Mouse (Mus musculus) hindbrain, postnatal 0 days (tissue): ENCODE measurements around the gene Rngtt. TPM values are rescaled to one million over a fixed set of nuclear protein-coding genes. Genes with fewer than 3 reads are reported as not detected.
A peak's percentile ranks its signal among the peaks of the same experiment; 100 is the strongest.
"Not testable (repeated sequence)": the region's sequence is repeated elsewhere in the genome, so short reads cannot be mapped to it uniquely, and the experiment has no call there.

ENCODE experiments used
- ATAC-seq: fragments of 200-750 bp; cut with Nextera tagmentation; 2 replicates; pipeline ENCODE4 v1.8.0; 2017; ENCODE audit warnings: mild to moderate bottlenecking, moderate TSS enrichment, moderate library complexity
- DNase-seq: peaks from one replicate; pipeline ENCODE4 v3.0.0-alpha.2; 2015; ENCODE audit warnings: low spot score
- H3K27ac ChIP-seq: fragments of 300-500 bp; sonication (generic); 2 replicates; pipeline ENCODE4 v1.5.1; 2014; ENCODE audit warnings: mild to moderate bottlenecking
- H3K27me3 ChIP-seq: fragments of 300-500 bp; sonication (generic); 2 replicates; pipeline ENCODE4 v1.6.1; 2014; ENCODE audit warnings: low read length, mixed read lengths; ENCODE audit not compliant: insufficient read depth
- H3K36me3 ChIP-seq: fragments of 300-500 bp; sonication (generic); 2 replicates; pipeline ENCODE4 v1.6.1; 2014; ENCODE audit warnings: low read length, mixed read lengths; ENCODE audit not compliant: insufficient read depth
- H3K4me1 ChIP-seq: fragments of 300-500 bp; sonication (generic); 2 replicates; pipeline ENCODE4 v1.6.1; 2014; ENCODE audit warnings: antibody characterized with exemption, low read length, mixed read lengths; ENCODE audit not compliant: insufficient read depth
- H3K4me2 ChIP-seq: fragments of 300-500 bp; sonication (generic); 2 replicates; pipeline ENCODE4 v1.6.1; 2014; ENCODE audit warnings: low read depth, mild to moderate bottlenecking, low read length, moderate library complexity, mixed read lengths
- H3K4me3 ChIP-seq: fragments of 300-500 bp; sonication (generic); 2 replicates; pipeline ENCODE4 v1.5.1; 2014; ENCODE audit warnings: low read length
- H3K9ac ChIP-seq: fragments of 300-500 bp; sonication (generic); replicated peaks from 2 replicates; pipeline ENCODE4 v1.6.1; 2014; ENCODE audit warnings: mild to moderate bottlenecking, low read length, moderate library complexity, mixed read lengths
- H3K9me3 ChIP-seq: fragments of 300-500 bp; sonication (generic); 2 replicates; pipeline ENCODE4 v1.6.1; 2016; ENCODE audit warnings: low read length, mixed read lengths
- CTCF ChIP-seq: IDR thresholded peaks from 2 replicates; pipeline ENCODE4 v1.5.1; 2016; ENCODE audit warnings: antibody characterized with exemption, control low read depth, low read depth
- WGBS: fragments of 180-500 bp; shearing (Covaris S2); extraction: QIAGEN DNeasy Blood & Tissue Kit; methylation state at CpG from one replicate; pipeline ENCODE4 v1.1.7; 2014; 5-methylcytosine and 5-hydroxymethylcytosine counted together
- polyA plus RNA-seq: library from polyadenylated mRNA; unstranded; fragments of >200 nt; fragmentation: Nextera tagmentation; extraction: Ambion mirVana; gene quantifications from 2 replicates; pipeline ENCODE4 v1.2.1, GENCODE M21; 2015
- total RNA-seq: library from RNA; depleted of rRNA; stranded (reverse); fragments of >200 nt; gene quantifications from 2 replicates; pipeline ENCODE4 v1.2.3, GENCODE M21; 2014

Gene Rngtt
- total and polyA plus RNA-seq, 2 experiments from 2014 or later: 12.8 to 13.5 TPM

DNA sequence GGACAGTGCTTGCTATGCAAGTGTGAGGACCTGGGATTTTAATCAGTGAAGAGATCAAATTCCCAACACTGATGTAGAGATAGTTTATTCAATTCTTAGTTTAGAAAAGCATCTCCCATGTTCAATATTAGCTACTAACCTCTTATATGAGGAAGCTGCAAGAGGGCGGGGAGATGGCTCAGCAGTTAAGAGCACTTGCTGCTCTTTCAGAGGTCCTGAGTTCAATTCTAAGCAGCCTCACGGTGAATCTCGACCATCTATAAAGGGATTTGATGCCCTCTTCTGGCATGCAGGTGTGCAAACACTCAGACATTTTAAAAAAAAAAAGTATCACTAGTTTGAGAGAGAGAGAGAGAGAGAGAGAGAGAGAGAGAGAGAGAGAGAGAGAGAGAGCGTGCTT is 19.2 kb upstream of the Rngtt start:
- TF ChIP-seq CTCF: peak; percentile 39; the same call in 1 of the 2 replicates
- Histone ChIP-seq H3K27ac (no peak overlapping the region), H3K4me3 (no peak overlapping the region), H3K4me1 (no peaks in the 10 kb centered on the region), H3K9ac (no peak overlapping the region), H3K9me3 (no peaks in the 10 kb centered on the region), H3K27me3 (no peaks in the 10 kb centered on the region), H3K36me3 (no peaks in the 10 kb centered on the region), H3K4me2 (no peak overlapping the region)
- DNase-seq (peak; percentile 29), ATAC-seq (no peak)
- 66% methylated on average over 4 of the region's 4 CpGs for WGBS

DNA sequence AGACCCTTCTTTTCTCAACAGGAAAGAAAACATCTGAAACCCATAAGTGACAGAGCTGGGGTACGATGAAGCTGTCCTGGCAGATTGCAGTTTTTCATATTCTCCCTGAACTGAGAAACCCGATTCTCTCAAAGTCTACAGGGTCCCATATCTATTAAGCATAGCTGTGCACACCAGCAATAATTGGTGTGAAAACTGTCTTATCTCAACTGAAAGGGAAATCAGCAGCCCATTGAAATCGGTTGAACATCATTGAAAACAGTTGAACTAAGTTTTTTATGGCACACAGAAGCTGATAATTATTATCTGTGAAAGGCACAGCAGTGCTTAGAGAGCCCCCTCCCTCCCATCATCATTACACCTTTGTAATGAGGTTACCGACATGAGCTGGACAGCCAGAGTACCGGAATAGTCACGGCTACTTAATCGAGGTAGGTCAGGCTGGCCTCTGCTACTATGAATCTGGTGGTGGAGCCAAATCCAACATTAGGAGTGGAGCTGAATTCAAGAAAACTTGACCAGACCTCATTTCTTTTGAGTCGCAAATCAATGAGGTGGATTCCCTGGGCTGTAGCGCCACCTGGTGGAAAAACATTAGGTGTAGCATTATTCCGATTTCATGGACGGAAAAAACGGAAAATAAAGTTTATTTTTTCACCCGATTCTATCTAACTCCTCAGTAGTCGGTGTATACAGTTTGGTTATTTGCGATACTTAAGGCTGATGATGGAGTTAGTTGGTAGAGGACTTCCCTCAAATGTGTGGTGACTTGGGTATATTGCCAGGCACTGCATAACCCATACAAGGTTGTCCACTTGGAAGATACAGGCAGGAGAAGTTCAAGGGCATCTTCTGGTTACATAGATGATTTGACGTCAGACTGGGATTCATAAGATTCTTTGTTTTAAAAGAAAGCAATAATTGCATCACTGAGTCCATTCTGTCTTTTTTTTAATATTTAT is 17.4 kb upstream of the Rngtt start:
- no peak; the same call in 1 of the 2 replicates for ATAC-seq
- WGBS: 22% methylated on average over 16 of the region's 16 CpGs

DNA sequence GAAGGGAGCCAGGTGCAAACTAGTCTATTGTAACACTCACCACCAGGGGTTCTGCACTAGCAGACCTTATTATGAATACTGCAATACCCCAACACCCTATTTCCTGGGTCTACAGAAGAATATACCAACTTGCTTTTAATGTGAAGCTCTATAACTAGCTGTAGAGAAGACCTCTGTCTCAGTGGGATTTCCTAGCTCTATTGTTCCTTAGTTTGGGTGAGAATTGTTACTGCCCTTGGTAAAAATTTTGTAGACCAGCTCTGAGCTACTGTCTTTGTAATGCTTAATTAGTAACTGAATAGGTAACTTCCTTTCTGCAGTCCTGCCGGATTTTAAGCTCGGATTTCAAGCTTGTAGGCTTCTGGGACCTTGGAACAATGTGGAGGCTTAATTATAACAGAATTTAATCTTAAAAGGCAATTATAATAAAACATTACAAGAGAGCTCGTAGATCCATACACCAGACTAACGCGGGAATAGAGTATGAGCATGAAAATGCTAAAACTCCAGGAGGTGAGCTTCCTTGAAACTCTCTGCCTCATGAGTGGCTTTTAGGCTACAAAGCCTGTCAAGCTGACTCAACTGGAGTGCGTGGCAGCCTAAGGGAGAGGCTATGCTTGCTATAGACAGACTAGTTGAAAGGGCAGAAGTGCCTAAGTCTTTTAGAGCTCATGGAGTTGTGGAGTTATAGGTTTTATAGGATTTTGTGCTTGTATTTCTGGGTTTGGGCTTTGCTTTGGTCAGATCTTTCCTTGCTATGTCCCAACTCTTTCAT is 9.0 kb upstream of the Rngtt start:
- not testable (repeated sequence) for H3K9me3 ChIP-seq, H3K4me1 ChIP-seq, H3K9ac ChIP-seq, H3K36me3 ChIP-seq, H3K27me3 ChIP-seq, H3K4me2 ChIP-seq, H3K4me3 ChIP-seq, ATAC-seq, H3K27ac ChIP-seq, DNase-seq
- WGBS: 77% methylated on average over 6 of the region's 6 CpGs

More for the DNA sequence above, 17.4 kb upstream of the Rngtt start:
- H3K4me1 ChIP-seq: no peaks in the 10 kb centered on the region
- H3K9ac ChIP-seq: no peak overlapping the region
- peak; percentile 89 for DNase-seq
- H3K4me3 ChIP-seq: no peak overlapping the region
- H3K27me3 ChIP-seq: no peaks in the 10 kb centered on the region
- H3K36me3 ChIP-seq: no peaks in the 10 kb centered on the region
- no peaks in the 10 kb centered on the region for H3K9me3 ChIP-seq
- TF ChIP-seq CTCF: peak; percentile 89
- no peak overlapping the region for H3K27ac ChIP-seq
- H3K4me2 ChIP-seq: no peak overlapping the region

DNA sequence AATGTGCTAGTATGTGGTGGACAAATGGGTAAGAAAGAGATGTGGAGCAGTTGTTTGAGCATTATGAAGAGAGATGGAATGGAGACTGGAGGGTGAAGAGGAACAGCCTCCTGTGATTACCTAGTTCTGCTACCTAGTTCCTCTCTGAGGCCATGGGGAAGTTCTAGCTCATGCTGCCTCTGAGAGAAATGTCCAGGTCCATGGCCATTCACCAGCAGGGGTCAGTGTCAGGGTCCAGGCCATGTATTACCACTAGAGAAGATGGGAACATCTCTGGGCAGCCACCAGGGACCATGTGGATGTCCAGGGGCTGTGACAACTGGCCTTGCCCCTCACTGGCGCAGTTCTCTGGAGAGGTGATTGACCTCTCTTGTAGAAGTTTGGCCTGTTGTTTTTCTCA is 7.1 kb upstream of the Rngtt start:
- Histone ChIP-seq H3K36me3 (no peaks in the 10 kb centered on the region), H3K27me3 (no peaks in the 10 kb centered on the region), H3K9ac (no peak overlapping the region), H3K4me2 (no peak overlapping the region), H3K27ac (no peak overlapping the region), H3K4me3 (no peak overlapping the region), H3K4me1 (no peaks in the 10 kb centered on the region), H3K9me3 (no peaks in the 10 kb centered on the region)
- ATAC-seq: no peak
- WGBS: 87% methylated on average over 1 of the region's 1 CpGs
- no peak for TF ChIP-seq CTCF
- no peak for DNase-seq

DNA sequence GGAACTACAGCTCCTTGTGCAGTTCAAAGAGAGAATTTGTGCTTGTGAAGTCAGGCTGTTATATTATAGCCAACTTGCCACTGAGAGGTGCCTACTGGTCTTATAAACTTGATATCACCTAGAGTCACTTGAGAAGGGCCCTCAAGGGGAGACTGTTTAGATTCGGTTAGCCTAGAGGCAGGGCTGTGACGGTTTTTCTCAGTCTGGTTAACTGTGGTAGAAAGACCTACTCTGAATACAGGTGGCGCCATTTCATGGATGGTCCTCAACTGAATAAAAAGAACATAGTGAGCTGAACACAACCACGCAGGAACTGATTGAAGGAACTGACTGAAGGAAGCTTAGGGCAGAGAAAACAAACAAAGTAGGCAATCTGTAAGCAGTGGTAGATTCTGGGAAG is 3.0 kb upstream of the Rngtt start:
- no peak for ATAC-seq
- WGBS: 66% methylated on average over 4 of the region's 4 CpGs
- Histone ChIP-seq H3K27me3 (no peaks in the 10 kb centered on the region), H3K36me3 (no peaks in the 10 kb centered on the region), H3K4me2 (no peak overlapping the region), H3K27ac (no peak overlapping the region), H3K4me1 (peaks cover 4% of the 10 kb centered on the region; the same call in 1 of the 2 replicates), H3K9me3 (no peaks in the 10 kb centered on the region), H3K9ac (no peak overlapping the region), H3K4me3 (no peak overlapping the region)
- TF ChIP-seq CTCF: no peak
- no peak for DNase-seq

DNA sequence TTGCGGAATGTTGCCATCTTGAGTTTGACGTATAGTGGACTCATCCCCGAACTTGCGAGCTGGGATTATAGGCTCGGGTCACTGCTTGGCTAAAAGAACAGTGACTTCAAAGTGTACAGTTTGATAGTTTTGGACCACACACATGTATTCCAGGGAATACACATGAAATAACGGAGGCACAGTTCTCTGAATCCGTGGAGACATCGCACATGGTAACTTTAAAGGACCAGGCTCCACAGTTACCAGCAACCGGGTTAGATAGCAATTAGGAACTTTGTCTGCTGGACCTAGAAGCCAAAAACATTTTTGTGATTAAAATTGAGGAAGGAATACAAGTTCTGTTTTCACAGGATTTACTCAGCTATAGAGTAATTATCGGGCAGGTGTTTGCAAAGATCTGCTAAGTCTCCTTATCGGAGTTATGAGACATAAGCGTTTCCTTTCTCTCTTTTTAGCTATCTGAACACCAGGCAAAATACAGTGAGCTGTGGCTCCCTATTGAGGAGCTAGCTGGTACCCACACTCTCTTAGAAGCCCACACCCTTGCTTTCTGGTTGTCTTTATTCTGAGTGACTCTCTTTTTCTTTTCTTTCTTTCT is 828 bp downstream of the Rngtt start:
- TF ChIP-seq CTCF: no peak
- peak overlapping the region; percentile 53 for H3K4me3 ChIP-seq
- H3K4me1 ChIP-seq: peaks cover 4% of the 10 kb centered on the region; the same call in 1 of the 2 replicates
- no peaks in the 10 kb centered on the region for H3K36me3 ChIP-seq
- ATAC-seq: no peak
- H3K9ac ChIP-seq: peak overlapping the region; percentile 51
- 19% methylated on average over 12 of the region's 12 CpGs for WGBS
- H3K27ac ChIP-seq: no peak overlapping the region
- H3K4me2 ChIP-seq: peak overlapping the region; percentile 85
- no peak for DNase-seq
- no peaks in the 10 kb centered on the region for H3K27me3 ChIP-seq
- no peaks in the 10 kb centered on the region for H3K9me3 ChIP-seq

DNA sequence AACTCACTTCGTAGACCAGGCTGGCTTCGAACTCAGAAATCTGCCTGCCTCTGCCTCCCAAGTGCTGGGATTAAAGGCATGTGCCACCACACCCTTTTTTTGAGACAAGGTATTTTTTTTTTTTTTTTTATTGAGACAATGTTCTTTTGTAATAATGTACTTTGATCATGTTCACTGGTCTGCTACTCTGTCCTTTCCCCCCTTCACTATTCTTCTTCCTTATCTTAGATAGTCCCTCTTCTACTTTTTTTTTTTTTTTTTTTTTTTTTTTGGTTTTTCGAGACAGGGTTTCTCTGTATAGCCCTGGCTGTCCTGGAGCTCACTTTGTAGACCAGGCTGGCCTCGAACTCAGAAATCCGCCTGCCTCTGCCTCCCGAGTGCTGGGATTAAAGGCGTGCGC is 4.0 kb downstream of the Rngtt start:
- DNase-seq, H3K36me3 ChIP-seq, H3K4me3 ChIP-seq, H3K4me1 ChIP-seq, H3K4me2 ChIP-seq, H3K9me3 ChIP-seq, ATAC-seq, H3K27me3 ChIP-seq, H3K9ac ChIP-seq, H3K27ac ChIP-seq: not testable (repeated sequence)
- 97% methylated on average over 6 of the region's 8 CpGs for WGBS
